Mouse (Mus musculus): ENCODE measurements around the gene Itpk1.
A peak's percentile ranks its signal among the peaks of the same experiment; 100 is the strongest.

Gene Itpk1

DNA sequence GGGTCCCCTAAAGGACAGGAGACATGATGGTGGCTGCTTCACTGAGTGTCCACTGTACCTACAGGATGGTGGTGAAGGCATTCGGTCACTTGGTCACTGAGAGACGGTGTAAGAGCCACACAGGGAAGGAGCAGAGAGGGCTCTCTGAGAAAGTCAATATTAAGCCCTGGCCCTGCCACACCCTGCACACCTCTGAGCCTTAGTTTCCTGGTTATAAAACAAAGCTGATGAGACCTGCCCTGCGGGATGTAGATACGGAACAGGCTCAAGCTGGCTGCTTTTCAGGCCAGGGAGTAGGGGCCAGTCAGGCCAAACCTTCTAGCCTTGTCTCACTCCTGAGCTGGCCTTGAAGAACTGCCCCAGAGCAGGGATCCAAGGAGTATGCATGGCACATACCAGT lies 82.9 kb downstream of the Itpk1 start:
- DNase-seq = no peak

DNA sequence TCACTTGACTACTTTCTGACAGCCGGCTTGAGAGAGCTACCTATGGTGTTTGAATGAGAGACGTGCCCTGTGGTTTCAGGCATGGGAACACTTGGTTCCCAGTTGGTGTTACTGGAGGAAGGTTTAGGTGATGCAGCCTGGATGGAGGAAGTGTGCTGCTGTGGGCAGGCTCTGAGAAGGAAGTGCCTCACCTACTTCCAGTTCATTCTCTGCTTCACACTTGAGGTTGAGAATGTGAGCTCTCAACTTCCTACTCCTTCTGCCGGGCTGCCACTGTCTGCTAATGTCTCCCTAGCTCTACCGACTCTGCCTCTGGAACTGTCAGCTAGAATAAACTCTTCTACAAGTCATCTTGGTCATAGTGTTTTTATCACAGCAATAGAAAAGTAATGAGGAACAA lies 83.5 kb downstream of the Itpk1 start:
- DNase-seq = no peak

DNA sequence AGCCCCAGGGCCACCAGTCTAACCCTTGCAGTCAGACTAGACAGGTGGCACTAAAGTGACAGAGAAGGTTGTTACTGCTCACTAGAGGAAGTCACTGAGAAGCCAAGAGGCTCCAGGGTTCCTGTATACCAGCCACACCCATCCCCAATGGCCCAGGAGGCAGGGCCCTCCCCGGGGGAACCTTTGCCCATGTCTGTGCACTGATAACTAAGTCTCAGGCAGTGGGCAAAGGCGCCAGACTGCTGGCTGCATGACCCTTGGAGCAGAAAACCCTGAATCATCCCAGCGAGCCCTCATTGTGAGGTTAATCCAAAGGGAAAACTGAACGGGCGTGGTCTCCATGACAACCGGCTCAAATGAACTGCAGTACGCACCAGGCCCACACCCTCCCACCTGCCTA lies 84.8 kb downstream of the Itpk1 start:
- DNase-seq = no peak

DNA sequence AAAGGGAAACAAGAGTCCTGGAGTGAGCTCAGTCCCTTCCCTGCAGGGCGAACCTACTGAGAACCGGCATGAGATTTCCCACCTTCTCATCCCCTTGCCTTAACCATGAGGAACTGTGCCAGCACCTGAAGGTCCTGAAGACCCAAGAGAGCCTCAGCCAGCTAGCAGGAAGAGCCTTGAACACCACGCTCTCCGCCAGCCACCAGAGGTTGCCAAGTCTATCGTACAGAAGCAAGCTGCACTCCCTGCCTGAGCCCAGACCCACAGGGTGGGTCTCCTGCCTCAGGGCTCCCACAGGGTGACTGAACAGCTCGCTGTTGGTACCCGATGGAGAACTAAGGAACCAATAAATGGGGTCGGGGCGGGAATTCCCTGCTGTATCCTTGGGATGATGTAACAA lies 86.6 kb downstream of the Itpk1 start:
- DNase-seq = no peak

DNA sequence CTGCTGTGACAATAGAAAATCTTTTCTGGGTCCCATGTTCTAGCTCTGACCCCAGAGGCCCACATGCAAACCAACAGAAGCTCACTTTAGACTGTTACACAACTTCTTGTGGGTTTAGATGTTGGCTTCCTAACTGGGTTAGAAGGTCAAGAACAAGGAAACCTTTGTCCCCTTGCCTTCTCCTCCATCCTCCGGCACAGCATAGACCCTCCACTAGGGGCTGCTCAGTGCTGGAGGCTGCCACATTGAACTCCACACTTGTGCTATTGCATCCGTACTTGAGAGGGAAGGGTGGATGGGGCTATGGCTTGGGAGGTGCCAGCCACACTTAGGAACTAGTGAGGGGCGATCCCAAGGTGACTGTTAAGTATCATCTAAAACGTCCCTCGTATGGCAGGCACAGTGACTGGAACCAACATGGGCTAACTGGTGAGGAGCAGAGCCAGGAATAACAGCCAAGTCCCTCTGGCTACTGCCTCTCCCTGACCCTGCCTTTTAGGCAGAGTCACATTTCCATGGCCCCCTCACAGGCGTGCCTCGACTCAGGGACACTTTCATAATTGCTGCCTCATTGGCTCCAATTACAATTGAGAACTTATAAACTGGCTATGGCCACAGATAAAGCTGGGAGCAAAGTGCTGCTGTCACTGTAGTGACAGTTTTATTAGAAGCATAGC lies 87.7 kb downstream of the Itpk1 start:
- DNase-seq = no peak

DNA sequence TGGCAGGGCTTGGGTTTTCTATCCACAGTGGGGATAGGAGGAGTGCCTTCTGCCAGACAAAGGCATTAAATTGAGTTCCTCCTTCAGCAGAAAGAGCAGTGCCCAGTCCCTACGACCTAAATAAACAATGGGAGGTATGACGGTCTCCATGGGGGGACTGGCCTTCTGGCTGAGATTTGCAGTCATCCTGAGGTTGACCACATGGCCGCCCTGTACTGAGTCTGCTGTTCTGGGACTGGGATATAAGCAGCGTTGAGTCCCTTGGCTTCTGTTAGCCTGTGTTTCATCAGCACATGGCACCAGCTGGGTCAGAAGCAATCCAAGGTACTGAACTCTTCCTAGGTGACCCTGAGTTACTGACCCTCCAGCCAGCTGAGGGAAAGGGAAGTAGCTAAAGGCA lies 88.5 kb downstream of the Itpk1 start:
- DNase-seq = no peak

DNA sequence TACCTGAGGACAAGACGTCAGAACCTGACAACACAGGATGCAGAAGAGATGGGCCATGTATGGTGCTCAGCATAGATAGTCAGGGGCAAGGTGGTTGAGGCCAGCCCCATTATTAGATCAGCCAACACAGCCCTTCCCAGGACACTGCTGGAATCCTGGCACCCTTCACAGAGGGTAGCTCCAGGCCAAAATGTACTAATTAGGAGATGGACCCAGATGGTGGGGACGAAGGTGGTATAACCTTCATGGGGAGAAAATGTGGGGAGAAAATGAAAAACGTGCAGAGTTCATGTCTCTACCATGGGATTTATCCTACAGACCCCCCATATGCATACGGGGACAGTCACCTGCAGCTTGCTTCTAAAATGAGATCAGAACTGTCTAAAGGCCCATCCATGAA lies 91.3 kb downstream of the Itpk1 start:
- DNase-seq = no peak

DNA sequence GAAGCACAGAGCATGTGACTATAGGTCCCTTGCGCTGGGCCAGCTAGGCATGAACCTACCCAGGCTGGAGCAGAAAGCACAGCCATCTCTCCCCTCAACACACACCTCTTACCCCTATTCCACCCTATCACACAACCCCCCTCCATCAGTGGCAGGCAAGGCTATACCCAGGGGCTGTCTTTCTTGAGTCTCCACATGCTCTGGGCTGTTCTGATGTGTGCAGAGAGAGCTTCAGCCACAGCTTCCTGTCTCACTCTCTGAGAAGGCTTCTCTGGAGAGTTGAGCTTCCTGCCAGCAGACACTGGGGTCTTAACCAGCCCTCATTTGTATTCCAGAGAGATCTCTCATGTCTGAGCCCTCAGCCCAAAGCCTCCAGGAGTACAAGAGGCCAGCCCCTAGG lies 92.3 kb downstream of the Itpk1 start:
- DNase-seq = peak; percentile 55

DNA sequence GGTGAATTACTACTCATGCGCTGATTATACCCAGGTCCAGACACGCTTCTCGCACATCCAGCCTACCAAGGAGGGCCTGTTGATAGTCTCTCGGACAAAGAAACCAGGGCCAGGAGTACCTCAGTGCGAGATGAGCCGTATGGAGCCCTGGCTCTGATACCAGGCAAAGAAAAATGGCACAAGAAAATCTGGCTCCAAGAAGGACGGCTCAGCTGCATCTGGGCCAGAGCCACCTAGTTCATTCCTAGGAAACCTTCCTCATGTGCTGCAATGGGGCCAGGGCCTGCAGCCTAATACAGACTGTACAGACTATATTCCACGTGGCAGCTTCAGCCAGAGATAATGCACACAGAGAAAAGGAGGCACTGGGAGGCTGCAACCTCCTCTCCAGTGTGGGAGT lies 93.8 kb downstream of the Itpk1 start:
- no peak for DNase-seq

DNA sequence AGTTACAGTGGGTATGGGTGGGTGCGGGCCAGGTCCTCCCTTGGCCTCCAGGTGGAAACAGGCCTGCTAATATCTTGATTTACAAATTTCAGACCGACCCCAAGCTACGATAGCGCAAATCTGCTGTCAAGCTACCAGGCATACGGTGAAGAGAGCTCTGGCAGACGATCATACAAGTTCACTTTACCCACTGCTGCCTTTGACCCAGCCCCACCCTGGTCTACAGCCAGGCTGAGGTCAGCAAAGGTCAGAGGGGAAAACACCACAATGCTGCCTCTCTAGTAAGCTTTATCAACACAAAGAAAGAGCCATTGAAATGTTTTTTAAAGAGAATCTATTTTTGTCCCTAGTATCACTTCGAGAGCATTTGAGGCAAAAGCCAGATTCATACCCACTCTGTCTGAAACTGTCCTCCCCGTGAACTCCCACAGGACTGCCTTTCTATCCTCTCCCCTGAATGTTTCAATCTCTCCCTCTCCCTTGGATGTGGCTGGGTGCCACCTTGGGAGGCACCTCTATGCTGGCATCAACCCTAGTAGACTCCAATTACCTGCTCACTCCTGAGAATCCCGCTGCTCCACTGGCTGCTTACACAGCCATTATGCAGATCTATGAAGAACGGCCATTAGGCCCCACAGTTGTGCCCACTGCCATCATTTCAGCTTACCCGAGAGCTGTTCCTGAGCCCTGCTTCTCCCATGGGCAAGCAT lies 96.8 kb downstream of the Itpk1 start:
- DNase-seq = no peak

DNA sequence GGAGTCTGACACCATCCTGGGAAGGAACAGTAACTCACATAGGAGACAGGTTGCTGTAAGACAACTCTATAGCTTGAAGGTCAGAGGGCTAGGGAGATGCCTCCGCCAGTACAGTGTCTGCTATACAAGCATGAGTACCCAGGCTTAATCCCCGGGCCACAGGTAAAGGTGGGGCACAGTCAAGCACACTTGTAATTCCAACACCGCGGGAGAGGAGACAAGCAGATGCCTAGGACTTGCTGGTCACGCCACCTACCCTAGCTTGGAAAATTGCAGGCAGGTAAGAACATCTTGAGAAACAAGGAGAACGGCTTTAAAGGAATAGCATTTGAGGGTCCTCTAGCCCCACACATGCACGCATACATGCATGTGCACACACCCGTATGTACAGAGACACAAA lies 97.7 kb downstream of the Itpk1 start:
- no peak for DNase-seq

DNA sequence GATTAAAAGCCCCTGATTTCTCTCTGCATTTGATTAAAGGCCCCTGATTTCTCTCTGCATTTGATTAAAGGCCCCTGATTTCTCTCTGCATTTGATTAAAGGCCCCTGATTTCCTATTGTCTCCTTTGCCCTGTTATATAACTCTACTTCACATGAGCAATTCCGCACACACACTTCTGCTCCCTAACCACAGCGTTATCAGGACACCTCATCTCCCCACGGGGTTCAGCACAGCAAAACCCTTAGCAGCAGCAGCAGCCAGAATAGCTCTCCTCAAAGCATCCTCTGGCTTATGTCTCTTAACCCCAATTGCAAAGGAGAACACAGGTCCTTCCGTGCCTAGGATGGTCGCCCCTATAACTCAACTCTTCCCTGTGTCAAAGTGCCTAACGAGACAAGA lies 99.1 kb downstream of the Itpk1 start:
- peak; percentile 35 for DNase-seq

DNA sequence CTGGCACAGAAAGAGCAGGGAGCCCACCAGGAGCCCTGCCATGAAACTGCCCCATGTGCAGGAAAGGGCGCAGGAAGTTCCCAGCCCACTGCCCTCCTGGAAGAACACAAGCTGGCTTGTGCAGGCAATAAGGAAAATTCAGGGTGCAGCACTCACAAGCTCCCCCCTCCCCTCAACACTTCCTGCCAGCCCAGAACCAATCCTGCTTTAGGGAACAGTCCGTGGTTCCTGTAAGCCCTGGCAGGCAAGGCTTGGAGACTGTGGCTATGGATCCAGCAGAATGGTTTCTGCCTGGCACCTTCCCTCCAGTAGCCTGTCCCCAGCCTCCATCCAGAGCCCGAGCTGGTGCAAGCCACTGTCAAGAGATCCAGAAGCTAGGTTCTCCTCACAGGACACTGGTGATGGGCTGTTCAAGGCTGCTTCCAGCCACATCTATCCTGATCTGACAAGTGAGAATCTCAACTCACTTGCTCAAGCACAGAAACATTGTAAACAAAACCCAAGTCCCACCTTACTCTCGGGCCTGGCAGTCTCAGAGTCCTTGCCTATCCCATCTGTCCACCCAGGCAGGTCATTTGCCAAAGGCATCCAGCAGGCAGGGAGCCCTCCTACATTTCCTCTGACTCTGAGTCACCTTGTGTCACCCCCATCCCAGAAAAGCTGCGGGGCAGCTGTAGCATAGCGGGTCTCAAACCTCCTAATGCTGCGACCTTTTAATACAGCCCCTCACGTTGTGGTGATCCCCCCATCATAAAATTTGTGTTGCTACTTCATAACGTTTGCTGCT lies 102.3 kb downstream of the Itpk1 start:
- DNase-seq = no peak

DNA sequence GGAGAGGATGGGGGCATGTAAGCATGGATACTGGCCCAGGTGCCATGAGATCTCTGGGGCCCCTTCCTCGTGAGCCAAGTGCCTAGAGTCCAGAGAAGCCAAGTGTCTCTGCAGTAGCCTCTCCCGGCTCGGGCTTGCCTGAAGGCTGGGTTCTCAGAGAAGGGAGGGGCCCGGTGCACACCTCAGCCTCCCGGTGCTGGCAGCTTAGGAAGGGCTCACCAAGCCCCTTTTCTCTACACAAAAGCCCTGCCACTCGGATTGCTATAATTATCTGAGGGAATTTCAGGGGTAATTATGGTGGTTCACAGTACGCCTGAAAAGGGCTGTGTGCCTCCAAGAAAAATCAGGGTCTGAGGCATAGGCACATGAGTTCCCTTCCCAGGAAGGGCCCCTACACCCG lies 102.9 kb downstream of the Itpk1 start:
- no peak for DNase-seq

DNA sequence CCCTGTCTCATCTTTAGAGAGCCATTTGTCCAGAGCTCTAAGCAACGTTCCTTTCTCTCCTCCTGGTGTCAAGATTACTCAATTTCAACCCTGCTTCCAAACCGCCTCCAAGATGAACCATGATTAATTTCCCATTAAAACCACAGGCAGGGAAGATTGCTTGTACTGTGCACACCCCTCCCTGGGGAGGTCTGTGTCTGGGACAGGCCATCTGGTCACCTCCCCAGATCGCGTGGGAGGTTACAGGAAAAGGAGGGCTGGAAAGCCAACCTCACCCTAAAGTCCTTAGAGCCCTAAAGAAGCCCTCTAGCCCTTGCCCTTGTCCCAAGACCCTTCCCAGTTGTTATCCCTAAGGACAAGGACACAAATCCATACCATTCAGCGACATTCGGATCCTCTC lies 104.4 kb downstream of the Itpk1 start:
- no peak for DNase-seq

DNA sequence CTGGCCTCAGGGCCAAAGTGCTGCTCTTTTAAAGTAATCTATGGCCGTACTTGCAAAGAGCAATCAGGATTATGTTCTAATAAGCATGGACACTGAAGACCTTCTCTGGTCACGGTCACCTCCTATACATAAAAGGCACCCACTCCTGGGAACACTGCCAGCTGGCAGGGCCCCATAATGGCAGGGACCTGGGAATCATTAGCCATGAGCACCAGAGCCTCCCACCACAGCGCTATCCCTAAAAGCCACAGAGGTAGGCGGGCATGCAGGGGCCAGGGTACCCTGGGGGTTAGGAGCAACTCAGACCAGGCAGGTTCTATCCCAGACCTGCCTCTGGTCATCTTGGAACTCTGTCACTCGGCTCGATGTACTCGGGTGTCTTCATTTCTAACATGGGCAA lies 104.9 kb downstream of the Itpk1 start:
- DNase-seq = no peak

DNA sequence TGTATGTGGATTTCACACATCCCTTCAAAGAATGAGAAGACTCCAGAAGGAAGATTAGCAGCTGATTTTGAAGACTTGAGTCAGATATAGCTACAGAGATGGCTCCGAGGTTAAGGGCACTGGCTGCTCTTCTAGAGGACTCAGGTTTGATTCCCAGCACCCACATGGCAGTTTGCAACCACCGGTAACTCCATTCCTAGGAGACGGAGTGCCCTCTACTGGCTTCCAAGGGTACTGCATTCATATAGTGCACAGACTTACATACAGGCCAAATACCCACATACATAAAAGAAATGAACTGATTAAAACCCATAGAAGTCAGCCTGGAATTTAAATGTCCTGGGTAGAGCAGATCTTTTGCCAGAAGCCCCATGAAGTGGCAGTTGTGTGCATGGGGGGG lies 106.2 kb downstream of the Itpk1 start:
- no peak for DNase-seq

DNA sequence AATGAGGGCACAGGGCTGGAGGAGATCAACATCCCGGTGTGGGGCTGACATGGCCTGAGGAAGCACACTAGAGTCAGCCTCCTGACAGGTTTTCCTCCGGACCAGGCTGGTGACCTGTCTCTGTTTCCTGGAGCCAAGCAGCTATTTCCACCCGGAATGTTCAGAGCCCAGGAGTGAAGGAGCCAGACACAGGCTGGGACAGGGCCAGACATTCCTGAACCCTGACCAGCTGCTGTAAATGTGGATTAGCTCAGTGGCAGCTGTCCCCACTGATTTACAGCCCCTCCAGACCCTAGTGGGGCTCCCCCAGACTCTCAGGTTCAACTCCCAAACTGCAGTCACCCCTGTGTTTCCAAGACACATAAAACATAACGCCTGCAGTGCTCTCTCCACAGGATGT lies 107.3 kb downstream of the Itpk1 start:
- DNase-seq = no peak

DNA sequence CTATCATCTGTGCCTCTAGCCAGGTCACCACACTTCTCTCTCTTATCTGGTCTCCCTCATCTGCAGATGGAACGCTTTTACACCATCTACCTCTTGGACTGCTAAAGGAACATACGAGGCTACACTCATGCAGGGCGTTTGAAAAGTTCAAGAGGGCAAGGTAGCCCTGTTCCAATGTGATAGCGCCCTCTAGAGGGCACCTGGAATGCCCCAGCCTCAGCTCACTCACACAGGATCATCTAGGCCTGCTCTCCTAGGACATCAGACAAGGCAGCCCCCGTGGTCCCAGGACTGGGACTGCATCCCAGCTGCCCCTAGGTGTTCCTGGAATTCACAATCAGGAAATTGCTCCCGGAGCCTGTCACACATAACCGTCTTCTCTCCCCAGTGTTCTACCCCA lies 108.3 kb downstream of the Itpk1 start:
- peak; percentile 54 for DNase-seq

DNA sequence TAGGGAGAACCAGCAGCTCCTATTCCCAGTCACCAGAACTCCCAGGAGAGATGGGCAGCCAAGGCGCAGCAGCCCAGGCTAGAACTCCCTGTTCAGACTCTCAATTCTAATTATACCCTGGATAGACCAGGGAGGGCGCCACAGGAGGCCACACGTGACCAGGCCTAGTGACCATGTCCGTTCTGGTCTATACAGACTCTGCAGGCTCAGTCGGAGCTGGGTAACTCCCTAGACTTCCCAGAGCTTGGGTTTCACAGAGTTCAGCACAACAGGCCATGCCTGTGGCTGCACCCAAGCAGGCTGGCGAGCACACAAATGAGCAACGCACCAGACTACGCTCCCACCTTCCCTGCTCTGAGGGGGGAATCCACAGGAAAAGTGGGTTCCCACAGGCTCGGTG lies 110.1 kb downstream of the Itpk1 start:
- DNase-seq = no peak

DNA sequence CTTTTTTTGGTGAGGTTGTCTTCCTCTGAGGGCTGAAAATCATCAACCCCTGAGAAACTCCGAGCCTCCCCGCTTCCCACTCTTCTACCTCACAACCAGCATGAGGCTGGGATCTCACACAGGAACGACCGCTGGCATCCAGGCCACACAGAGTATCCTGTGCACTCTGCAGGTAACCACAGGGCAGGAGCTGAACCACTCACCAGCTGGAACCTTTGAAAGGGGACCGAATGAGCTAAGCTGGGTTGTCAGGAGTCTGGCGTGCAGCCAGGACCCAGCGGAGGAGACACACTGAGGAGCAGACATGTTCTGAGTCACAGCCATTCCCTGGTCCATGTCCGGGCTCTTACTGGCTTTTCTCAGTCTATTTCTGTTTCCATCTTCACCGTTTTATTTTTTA lies 111.0 kb downstream of the Itpk1 start:
- no peak for DNase-seq

DNA sequence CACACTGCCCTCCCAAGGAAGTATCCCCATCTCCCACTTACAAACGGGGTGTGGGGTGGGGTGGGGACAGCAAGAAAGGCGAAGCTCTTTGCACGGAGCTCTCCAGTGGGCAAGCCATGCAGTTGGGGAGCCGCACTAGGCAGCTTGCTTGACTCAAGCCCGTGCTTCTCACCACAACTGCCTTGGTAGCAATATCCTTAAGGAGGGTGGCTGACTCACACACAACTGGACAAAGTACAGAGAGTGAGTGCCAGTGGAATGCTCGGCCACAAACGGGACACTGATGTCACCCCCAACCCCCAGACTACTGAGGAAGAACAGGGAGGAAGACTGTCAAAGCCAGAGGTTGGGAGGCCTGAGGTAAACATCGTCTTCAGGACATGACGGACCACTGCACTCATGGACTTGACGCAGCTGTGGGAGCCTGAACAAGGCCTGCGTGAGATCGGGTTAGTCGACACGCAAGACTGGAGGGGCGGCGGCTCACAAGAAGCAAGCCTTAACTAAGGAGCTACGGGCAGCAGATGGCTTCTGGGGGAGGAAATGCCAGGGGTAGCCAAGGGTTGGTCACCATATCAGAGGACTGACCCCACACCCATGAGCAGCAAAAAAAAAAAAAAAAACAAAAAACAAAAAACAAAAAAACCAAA lies 113.9 kb downstream of the Itpk1 start:
- no peak for DNase-seq

DNA sequence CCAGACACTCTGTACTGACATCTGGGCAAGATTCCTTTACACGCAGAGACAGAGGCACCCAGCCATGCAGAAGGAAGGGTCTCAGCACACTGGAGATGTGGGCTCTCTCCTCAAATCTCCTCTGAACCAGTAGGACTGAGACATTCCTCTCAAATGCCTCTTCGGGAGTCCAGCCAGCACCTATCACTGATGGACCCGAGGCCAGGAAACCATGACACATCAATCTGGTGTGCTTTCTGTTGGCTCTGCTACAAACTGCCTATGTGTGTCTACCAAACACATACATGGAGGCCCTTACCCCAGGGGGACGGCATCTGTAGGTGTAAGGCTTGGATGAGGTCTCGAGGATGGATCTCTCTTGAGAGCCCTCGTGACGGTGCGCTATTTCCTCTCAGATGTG lies 117.6 kb downstream of the Itpk1 start:
- no peak for DNase-seq
